Mouse (Mus musculus) right cerebral cortex, postnatal 4 days (tissue): ENCODE results near the gene Palm2.

Experiments
- DNase-seq: peaks from one replicate; pipeline ENCODE4 v3.0.0-alpha.2; 2022

Palm2 gene

DNA sequence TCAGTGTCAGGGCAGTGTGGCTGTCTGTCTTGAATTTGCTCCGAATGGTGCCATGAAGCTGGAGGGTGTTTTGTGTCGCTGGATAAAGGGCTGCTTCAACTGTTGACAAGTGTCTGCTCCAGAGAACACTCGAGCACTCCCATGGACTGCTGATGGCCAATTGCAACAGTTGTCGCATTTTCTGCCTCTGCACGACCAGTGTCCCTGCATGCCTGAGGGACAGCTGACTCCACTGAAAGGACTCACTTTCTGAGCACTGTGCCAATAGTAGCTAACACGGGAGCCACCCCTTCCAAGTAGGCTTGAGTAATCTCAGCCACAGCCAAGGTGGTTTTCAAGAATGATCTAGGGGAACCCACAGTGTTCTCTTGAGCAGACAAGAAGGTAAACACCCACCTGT is 135.7 kb downstream of the Palm2 start:
- DNase-seq, result no peak

DNA sequence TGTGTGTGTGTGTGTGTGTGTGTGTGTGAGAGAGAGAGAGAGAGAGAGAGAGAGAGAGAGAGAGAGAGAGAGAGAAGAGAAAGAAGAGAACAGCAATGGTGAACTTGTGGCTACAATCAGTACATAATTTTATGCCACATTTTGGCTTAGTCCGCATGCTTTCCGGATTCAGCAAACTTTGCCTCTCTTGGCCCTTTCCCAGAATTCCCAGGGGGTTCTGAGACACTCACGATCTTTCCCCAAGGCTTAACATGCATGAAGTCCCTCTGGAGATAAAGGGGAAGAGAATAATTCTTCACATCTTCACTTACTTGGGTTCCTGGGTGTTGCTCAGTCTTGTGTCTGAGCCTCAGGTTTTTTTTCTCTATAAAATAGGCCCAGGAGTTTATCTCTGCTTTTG is 136.2 kb downstream of the Palm2 start:
- no peak for DNase-seq

DNA sequence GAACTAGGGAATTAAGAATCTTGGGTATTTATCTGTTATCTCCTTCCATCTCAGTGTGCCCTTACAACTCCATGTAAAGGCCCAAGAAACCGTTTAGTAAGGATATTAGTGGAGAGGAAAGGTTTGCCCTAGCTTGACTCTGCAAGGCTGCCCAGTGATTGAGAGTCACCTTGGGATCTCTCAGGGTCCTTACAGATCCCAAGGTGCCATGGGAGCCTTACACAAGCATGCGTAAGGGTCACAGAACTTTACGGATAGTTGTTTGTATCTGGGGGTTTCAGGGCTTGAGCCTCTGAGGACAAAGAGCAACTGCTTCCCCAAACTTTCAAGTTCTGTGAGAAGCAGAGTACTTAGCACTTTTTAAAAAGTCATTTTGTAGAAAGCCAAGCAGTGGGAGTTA is 140.1 kb downstream of the Palm2 start:
- no peak for DNase-seq

DNA sequence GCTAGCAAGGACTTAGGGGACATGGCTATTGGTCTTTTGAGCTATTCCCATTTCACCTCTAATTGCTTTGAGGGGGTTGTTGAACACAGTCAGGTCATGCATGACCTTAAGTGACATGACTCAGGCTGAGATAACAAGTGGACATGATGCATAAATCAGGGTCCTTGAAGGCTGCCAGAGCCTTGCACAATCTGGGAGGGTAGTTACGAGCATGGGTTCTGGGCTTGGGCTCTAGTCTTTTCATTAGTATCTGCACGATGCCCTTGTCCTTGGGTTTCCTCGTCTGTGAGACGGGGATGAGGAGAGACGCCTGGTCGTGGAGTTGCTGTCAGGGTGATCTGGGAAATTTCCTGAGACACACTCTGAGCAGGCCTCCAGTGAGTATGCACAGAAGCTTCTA is 140.6 kb downstream of the Palm2 start:
- DNase-seq, result no peak

DNA sequence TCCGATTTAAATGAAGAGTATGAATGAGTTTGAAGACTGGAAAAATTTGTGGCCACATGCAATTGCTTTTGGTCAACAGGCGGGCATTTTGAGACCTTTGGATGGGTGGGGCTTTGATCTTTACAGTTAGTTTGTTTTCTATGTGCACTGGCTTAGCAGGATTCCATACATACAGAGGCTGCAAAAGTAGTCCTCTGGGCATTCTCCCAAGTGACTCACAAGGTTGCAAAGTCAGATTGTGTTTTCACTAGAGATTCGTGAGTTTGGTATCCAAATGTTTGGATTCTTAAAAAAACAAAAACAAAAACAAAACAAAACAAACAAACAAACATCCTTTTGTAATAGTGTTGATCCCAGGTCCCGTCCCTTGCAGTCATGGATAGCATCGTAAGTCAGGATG is 141.6 kb downstream of the Palm2 start:
- DNase-seq, result no peak

- DNase-seq, result no peak
Observed at GRCm38 (mm10) chr4:57576095-57576494, 142.0 kb downstream of the Palm2 start.

DNA sequence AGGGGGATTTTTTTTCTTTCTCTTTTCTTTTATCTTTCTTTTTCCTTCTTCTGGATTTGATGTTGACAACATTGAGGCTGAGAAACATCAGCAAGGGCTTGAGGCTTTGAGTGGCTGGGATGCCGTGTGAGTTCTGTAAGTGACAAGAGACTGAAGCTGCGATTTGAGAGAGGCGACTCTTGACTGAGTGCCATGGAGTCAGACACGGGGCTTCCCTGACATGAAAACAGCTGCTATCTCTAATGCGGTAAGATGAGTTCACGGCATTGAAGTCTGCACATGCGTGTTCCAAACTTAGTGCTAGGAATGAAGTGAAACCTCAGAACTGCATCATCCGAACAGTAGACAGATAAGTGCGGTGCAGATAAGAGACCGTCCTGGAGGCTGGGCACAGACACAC is 145.6 kb downstream of the Palm2 start:
- no peak for DNase-seq

- DNase-seq, result no peak
Observed at GRCm38 (mm10) chr4:57585281-57585800, 151.3 kb downstream of the Palm2 start.

DNA sequence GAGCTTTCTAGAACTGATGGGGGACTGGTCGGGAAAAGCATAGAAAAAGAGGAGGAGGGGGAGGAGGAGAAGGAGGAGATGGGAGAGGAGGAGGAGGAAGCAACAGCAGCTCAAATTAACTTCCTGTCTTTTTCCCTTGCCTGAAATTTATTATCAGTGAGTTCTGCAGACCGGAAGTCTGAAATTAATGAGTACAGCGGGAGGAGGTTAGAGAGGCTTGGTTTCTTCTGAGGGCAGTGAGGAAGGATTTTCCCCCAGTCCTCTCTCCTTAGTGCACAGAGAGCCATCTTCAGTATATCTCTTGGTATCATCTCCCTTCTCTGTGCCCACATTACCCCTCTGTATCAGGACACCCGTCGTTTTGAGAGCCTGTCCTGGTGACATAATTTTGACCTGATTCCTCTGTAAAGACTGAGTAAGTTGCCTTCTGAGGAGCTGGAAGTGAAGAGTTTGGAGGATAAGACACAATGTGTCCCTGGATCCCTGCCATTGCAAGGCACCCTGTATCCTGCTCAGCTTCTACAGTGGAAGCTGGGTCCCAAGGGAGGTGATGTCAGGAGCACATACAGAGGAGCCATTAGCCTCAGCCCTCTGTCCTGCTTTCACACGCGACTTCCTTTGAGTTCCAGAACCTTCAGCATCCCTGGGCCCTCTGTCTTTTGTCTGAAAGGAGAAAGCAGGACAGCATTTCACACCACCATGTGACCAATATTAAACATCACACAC is 153.0 kb downstream of the Palm2 start:
- no peak for DNase-seq

DNA sequence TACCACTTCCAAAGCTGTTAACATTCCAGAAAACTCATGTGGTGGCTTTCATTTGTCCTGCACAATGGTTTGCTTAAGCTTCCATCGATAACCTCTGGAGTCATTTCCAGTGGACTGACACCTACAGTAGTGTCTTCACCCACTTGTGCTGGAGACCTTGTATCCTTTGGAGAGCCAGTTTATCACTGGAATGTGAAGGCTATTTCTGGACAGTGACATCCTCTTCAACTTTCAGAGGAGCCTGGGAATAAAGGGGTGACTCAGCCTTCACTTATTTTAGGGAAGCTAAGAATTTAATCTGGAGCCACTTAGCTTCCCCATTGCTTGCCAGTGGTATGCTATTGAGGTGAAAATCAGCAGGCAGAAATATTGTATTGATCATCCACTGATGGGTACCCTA is 154.3 kb downstream of the Palm2 start:
- DNase-seq, result no peak

DNA sequence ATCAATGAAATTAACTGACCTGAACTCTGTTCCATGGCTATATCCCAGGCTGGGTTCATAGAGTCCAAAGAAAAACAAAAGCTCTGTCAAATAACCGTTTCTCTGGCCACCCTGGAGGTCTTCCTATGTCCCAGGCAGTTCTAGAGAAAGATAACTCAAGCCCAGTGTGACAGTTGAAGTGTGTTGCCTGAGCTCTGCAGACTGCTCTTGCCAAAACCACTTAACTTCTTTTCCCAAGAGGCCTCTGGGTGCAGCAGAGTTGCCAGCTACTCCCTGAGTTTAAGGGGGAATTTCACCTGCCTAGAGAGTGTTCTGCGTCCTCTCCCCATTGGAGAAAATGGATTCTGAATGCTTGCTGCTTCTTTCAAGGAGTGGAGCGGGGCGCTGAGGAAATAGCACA is 158.7 kb downstream of the Palm2 start:
- DNase-seq, result no peak

- no peak for DNase-seq
Observed at GRCm38 (mm10) chr4:57599946-57600345, 165.9 kb downstream of the Palm2 start.

DNA sequence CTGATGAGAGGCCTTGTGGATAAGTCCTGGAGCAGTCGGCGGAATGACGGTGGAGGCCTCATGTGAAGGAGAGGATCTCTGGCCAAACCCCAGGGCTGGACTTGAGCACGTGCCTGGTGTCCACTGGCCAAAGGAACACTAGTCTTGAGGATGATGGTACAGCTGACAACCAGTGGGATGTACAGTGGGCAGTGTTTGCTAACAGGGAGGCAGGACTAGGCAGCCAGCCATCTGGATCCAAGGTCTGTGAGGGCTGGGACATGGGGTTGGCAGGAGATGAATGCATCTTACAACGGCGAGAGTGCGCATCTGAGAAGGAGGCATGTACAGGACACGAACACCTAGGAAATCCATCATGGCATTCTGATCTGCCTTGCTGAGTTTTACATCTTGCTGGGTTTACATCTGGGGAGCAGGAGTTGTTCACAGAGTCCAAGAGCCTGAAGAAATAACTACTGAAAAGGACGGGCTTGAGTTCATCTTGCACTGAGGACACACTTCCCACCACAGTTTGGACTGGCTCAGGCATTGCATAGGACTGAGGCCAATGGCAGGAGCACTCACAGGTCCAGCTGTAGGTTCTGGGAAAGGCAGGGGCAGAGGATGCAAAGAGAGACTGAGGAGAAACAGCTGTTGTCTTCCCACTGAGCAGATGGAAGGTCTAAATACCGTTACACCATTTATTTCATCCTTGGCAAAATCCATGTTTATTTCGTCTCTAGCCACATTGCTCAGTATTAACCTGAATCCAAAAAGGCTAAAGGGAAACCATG is 166.8 kb downstream of the Palm2 start:
- DNase-seq, result no peak

DNA sequence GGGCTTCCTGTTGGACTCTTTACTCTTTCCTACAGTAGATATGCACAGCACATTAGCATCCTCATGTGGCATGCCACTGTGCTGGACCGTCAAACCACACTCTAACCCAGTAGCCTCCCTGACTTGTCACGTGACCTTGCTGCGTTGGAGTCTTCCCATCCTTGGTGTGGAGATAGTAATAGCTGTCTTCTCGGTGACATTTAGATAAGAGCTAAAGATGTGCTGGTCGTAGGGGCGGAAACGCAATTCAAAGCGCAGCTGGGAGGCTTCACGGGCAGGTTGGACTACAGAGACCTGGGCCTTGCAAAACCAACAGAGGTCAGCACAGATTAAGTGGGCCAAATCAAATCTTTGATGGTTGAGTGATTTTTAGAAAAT is 167.4 kb downstream of the Palm2 start:
- no peak for DNase-seq

- DNase-seq, result no peak
Observed at GRCm38 (mm10) chr4:57601903-57602617, 168.0 kb downstream of the Palm2 start.

- DNase-seq, result no peak
Observed at GRCm38 (mm10) chr4:57606258-57606657, 172.2 kb downstream of the Palm2 start.

- peak; percentile 100 for DNase-seq
Observed at GRCm38 (mm10) chr4:57607247-57607942, 173.3 kb downstream of the Palm2 start.

DNA sequence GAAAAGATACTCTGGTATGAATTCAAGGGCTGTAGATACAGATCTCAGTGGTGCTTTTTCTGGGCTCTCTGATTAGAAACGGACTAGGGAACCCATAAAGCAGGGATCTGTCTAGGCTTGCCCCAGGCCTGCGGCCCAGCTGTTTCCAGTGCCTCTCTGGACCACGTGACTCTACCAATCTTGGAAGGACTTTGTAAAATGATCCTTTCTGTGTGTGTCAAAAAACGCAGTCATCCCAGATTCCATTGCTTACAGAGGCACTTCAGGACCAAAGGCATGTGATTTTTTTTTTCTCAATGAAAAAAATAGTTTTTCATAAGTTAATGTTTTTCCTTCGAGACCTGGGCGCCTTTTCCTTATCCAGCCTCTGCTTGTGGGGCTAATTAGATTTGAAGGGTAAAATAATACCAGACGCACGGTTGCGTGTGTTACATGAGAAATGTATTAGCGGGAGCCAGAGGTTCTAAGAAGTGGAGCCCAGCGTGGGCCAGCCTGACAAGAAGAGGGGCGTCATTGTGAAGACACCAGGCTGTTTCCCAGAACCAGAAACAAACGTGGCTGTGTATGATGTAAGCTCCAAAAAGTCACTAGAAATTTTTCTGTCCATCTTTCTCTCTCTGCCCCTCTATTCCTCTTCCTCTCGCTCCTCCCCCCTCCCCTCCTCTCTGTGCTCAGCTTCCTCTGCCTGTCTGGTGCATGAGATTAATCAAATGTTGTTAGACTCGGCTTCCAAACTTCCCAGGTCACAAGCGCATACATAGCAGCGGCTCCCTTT is 177.4 kb downstream of the Palm2 start:
- DNase-seq, result no peak

GRCm38 (mm10) chr4:57612716-57613115 is 178.7 kb downstream of the Palm2 start:
- no peak for DNase-seq

DNA sequence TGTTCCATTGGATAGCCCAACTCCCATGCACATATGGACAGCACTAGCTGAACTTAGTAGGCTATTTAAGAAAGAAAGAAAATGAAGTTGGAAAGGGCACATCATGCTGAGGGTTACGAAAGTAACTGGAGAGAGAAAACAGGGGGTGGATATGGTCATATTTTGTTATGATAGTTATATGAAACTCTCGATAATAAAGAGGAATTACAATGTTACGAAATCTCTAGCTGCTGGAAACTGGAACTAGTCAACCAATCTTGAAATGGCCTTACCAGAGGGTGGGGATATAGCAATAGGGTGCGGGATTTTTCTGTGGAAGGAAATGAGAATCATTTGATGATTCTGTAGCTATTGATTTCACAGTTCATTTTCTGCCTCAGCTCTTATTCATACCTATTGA is 180.6 kb downstream of the Palm2 start:
- DNase-seq, result no peak

- DNase-seq, result no peak
Observed at GRCm38 (mm10) chr4:57618743-57619142, 184.7 kb downstream of the Palm2 start.

DNA sequence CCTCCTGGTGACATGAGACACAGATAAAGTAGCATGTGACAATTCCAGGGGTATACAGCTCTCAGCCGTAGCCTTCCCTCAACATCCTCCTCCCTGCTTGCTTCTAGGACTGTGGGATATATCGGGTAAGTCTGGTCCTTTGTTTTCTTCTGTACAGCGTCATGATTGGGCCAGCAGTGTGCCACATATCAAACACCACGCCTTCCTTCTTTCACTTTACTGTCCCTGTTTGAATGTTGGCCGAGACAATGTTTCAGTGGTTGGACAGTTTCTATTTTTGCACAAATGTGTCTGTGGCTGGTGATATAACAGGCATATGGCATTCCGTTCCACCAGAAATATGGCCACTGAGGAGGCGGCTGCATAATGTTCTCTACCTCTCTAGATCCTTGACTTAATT is 188.8 kb downstream of the Palm2 start:
- DNase-seq, result no peak
